Mouse (Mus musculus) ES-E14 (cell line): ENCODE data around the gene Atrn. TPM values are rescaled to one million over a fixed set of nuclear protein-coding genes. Genes with fewer than 3 reads are reported as not detected.

Experiments used
- DNase-seq: peaks from one replicate; pipeline ENCODE4 v3.0.0-alpha.2; 2013; ENCODE audit warnings: low read depth, low spot score
- H3K27ac ChIP-seq: 2 replicates; pipeline ENCODE4 v1.5.1; 2012; ENCODE audit warnings: low read depth, mild to moderate bottlenecking, low read length, moderate library complexity, mixed read lengths; ENCODE audit not compliant: poor library complexity, insufficient read depth, severe bottlenecking
- H3K36me3 ChIP-seq: 2 replicates; pipeline ENCODE4 v1.6.1; 2012; ENCODE audit warnings: mild to moderate bottlenecking, low read length, moderate library complexity, mixed read lengths; ENCODE audit not compliant: control insufficient read depth, poor library complexity, insufficient read depth, severe bottlenecking
- H3K4me1 ChIP-seq, 2 experiments: fragments of 150-350 bp in 1 of 2; sonication (generic) in 1 of 2; 2 replicates each; pipeline ENCODE4 v1.6.1; 2012; ENCODE audit warnings: low read length in 2 of 2, mild to moderate bottlenecking in 1 of 2, mixed read lengths in 1 of 2; ENCODE audit not compliant: control insufficient read depth in 2 of 2, insufficient read depth in 2 of 2, poor library complexity in 1 of 2
- H3K4me3 ChIP-seq, 2 experiments: fragments of 150-350 bp in 1 of 2; sonication (generic) in 1 of 2; 2 replicates each; pipeline ENCODE4 v1.5.1; 2012; ENCODE audit warnings: low read length in 2 of 2, low read depth in 1 of 2, mild to moderate bottlenecking in 1 of 2, mixed read lengths in 1 of 2; ENCODE audit not compliant: insufficient read depth in 1 of 2, poor library complexity in 1 of 2, severe bottlenecking in 1 of 2
- H3K9ac ChIP-seq: 2 replicates; pipeline ENCODE4 v1.6.1; 2012; ENCODE audit warnings: low read depth, mild to moderate bottlenecking, low read length, mixed read lengths; ENCODE audit not compliant: poor library complexity, insufficient read depth, severe bottlenecking
- H3K9me3 ChIP-seq: fragments of 150-350 bp; sonication (generic); 2 replicates; pipeline ENCODE4 v1.6.1; 2012; ENCODE audit warnings: low read depth, mild to moderate bottlenecking, low read length; ENCODE audit not compliant: control insufficient read depth, insufficient read depth
- CHD2 ChIP-seq: IDR thresholded peaks from 2 replicates; pipeline ENCODE4 v1.6.1; 2014; ENCODE audit warnings: mild to moderate bottlenecking, low read depth, low read length, inconsistent platforms
- HCFC1 ChIP-seq: IDR thresholded peaks from 2 replicates; pipeline ENCODE4 v1.6.1; 2012; ENCODE audit warnings: low read length, inconsistent platforms, borderline replicate concordance; ENCODE audit not compliant: insufficient read depth
- MAFK ChIP-seq: IDR thresholded peaks from 2 replicates; pipeline ENCODE4 v1.6.1; 2014; ENCODE audit warnings: mild to moderate bottlenecking, low read depth, low read length, inconsistent platforms; ENCODE audit not compliant: insufficient read depth
- ZC3H11A ChIP-seq: IDR thresholded peaks from 2 replicates; pipeline ENCODE4 v1.6.1; 2012; ENCODE audit warnings: low read depth, mild to moderate bottlenecking, inconsistent platforms, low read length, borderline replicate concordance
- ZNF384 ChIP-seq: IDR thresholded peaks from 2 replicates; pipeline ENCODE4 v1.6.1; 2012; ENCODE audit warnings: low read depth, low read length, inconsistent platforms
- in situ Hi-C, 2 experiments: fragments of 600-800 bp; cut with MboI; formaldehyde crosslinking; loops; one replicate each; pipeline ENCODE4 v1.15.1; 2025; ENCODE audit warnings: low sequenced_read_pairs in 2 of 2, inconsistent platforms in 1 of 2; ENCODE audit not compliant: unreplicated experiment in 2 of 2
- total RNA-seq: library from RNA; depleted of rRNA; stranded (reverse); fragments of 300-350 nt; gene quantifications from 2 replicates; pipeline ENCODE4 v1.2.3, GENCODE M21; 2012

Gene Atrn
- total RNA-seq, 1 experiment: 17.0 TPM

DNA sequence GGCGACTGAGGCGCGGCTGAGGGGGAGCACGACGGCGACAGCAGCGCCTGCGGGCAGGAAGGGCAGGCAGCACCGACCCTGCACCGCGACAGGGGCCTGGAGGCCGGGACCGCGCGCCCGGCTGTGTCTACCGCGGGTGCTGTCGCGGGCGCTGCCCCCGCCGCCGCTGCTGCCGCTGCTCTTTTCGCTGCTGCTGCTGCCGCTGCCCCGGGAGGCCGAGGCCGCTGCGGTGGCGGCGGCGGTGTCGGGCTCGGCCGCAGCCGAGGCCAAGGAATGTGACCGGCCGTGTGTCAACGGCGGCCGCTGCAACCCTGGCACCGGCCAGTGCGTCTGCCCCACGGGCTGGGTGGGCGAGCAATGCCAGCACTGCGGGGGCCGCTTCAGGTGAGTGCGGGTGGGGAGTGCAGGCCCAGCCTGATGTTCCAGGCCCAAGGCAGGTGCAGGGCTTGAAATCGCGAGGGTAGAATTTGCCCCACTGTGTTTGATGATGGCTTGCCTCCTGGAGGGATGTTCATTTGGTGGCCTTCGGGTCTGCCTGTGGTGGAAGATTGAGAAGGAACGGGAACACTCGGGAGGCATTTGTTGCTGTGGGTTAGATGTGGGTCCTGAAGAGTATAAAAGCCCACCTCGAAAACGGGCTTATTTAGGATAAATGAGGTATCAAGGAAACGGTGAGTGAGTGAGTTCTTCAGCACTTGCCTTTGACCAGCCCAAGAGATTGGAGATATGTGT lies 455 bp downstream of the Atrn start:
- H3K4me3 ChIP-seq: peak overlapping the region; percentile 98 to 99
- no peaks in the 10 kb centered on the region for H3K36me3 ChIP-seq
- no peak for DNase-seq
- in situ Hi-C loops: no loop called here
- no peaks in the 10 kb centered on the region for H3K9me3 ChIP-seq
- peak overlapping the region; percentile 89 for H3K9ac ChIP-seq
- H3K27ac ChIP-seq: no peak overlapping the region
- no peak for TF ChIP-seq MAFK
- TF ChIP-seq ZC3H11A: no peak
- TF ChIP-seq CHD2: no peak
- TF ChIP-seq ZNF384: no peak
- TF ChIP-seq HCFC1: no peak
- H3K4me1 ChIP-seq: 0 out of 4 replicates have a peak, but pooled peaks cover 0 to 3% of the 10 kb centered on the region in 2 experiments

DNA sequence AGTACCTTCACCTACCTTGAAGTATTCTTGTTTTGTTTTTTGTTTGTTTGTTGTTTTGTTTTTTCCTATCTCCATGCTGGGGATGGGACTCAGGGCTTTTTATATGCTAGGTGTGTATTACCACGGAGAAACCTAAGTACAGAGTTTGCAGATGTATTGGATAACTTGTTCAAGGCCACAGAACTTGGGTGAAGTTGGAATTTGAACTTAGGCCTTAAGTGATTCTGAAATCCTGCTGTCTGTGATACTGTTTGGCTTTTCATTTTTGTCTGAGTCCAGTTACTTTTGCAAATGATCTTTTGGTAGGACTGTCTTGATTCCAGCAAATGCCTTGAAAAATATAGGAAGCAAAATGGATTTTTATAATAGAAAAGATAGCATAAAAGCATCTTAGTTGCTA lies 5.4 kb downstream of the Atrn start:
- no peak for DNase-seq
- H3K9ac ChIP-seq: no peak overlapping the region
- 0 out of 4 replicates have a peak, but pooled peaks cover 1 to 2% of the 10 kb centered on the region in 2 experiments for H3K4me1 ChIP-seq
- TF ChIP-seq CHD2 (no peak), ZC3H11A (no peak), MAFK (no peak), HCFC1 (no peak), ZNF384 (no peak)
- no peak overlapping the region for H3K27ac ChIP-seq
- in situ Hi-C loops: no loop called here
- H3K4me3 ChIP-seq: no peak overlapping the region
- H3K9me3 ChIP-seq: no peaks in the 10 kb centered on the region
- H3K36me3 ChIP-seq: no peaks in the 10 kb centered on the region

DNA sequence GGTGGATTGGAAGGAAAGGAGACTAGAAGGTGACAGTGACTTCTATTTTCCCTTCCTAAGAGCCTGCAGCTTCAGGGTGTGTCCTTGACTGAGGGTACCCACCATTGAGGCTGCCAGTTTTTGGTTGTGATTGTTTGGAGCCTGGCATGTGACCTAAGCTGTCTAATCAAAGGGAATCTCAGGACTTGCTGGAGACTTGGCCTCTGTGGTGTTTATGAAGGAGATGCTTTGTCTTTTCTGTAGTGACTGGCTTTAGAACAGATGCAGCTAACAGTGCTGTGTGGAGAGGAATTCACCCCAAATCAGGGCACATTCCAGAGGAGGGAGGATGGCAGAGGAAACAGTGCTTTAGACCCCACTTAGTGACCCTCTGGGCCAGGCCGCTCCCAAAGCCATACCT lies 8.6 kb downstream of the Atrn start:
- H3K4me1 ChIP-seq: 0 out of 4 replicates have a peak, but pooled peaks cover 0 to 1% of the 10 kb centered on the region in 2 experiments
- DNase-seq: no peak
- no peak overlapping the region for H3K4me3 ChIP-seq
- TF ChIP-seq MAFK: no peak
- TF ChIP-seq HCFC1: no peak
- TF ChIP-seq CHD2: no peak
- TF ChIP-seq ZNF384: no peak
- TF ChIP-seq ZC3H11A: no peak
- no peak overlapping the region for H3K27ac ChIP-seq
- no peaks in the 10 kb centered on the region for H3K9me3 ChIP-seq
- H3K9ac ChIP-seq: no peak overlapping the region
- in situ Hi-C loops: no loop called here
- H3K36me3 ChIP-seq: no peaks in the 10 kb centered on the region

- TF ChIP-seq ZNF384 (no peak), ZC3H11A (no peak), CHD2 (no peak), HCFC1 (no peak), MAFK (no peak)
- Histone ChIP-seq H3K4me3 (no peak overlapping the region), H3K36me3 (no peaks in the 10 kb centered on the region), H3K9ac (no peak overlapping the region), H3K4me1 (0 out of 4 replicates have a peak, but pooled peaks cover 0 to 1% of the 10 kb centered on the region in 2 experiments), H3K27ac (no peak overlapping the region), H3K9me3 (no peaks in the 10 kb centered on the region)
- in situ Hi-C loops: no loop called here
- DNase-seq: no peak
These were observed 10.3 kb downstream of the Atrn start for GRCm38 (mm10) chr2:130916521-130917147.

DNA sequence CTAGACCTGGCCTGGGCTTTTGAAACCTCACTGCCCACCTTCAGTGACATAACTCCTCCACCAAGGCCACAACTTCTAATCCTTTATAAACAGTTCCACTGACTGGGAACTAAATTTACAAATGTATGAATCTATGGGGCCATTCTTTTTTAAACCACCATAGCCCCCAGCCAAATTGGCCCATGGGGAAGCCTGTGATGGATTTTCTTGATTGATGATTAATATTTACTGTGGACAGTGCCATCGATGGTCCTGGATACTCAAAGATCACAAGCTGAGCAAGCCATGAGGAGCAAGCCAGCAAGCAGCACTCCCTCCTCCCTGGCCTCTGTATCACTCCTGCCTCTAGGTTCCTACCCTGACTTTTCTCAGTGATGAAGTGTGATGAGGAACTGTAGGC lies 11.4 kb downstream of the Atrn start:
- no peaks in the 10 kb centered on the region for H3K9me3 ChIP-seq
- in situ Hi-C loops: no loop called here

More for the DNA sequence above, 11.4 kb downstream of the Atrn start:
- 0 out of 4 replicates have a peak, but pooled peaks cover 0 to 1% of the 10 kb centered on the region in 2 experiments for H3K4me1 ChIP-seq
- no peak for TF ChIP-seq ZNF384
- no peak for TF ChIP-seq CHD2
- TF ChIP-seq ZC3H11A: no peak
- no peak for TF ChIP-seq MAFK
- TF ChIP-seq HCFC1: no peak
- no peak overlapping the region for H3K4me3 ChIP-seq
- H3K36me3 ChIP-seq: no peaks in the 10 kb centered on the region
- no peak overlapping the region for H3K9ac ChIP-seq
- no peak for DNase-seq
- no peak overlapping the region for H3K27ac ChIP-seq
